Mouse (Mus musculus) kidney, embryonic 16.5 days (tissue): ENCODE results near the gene Slc17a5. TPM values are rescaled to one million over a fixed set of nuclear protein-coding genes. Genes with fewer than 3 reads are reported as not detected.

Experiments used
- ATAC-seq: fragments of 200-750 bp; cut with Nextera tagmentation; 2 replicates; pipeline ENCODE4 v1.8.0; 2017; ENCODE audit warnings: moderate TSS enrichment; ENCODE audit not compliant: low FRiP score, low TSS enrichment
- H3K27ac ChIP-seq: fragments of 300-500 bp; sonication (generic); 2 replicates; pipeline ENCODE4 v1.5.1; 2014; ENCODE audit warnings: low read length
- H3K27me3 ChIP-seq: fragments of 300-500 bp; sonication (generic); 2 replicates; pipeline ENCODE4 v1.6.1; 2014; ENCODE audit warnings: low read length, control low read depth, mixed read lengths; ENCODE audit not compliant: insufficient read depth
- H3K36me3 ChIP-seq: fragments of 300-500 bp; sonication (generic); 2 replicates; pipeline ENCODE4 v1.6.1; 2014; ENCODE audit warnings: low read length, control low read depth, mixed read lengths; ENCODE audit not compliant: insufficient read depth
- H3K4me1 ChIP-seq: fragments of 300-500 bp; sonication (generic); 2 replicates; pipeline ENCODE4 v1.6.1; 2014; ENCODE audit warnings: low read length, control low read depth, mixed read lengths; ENCODE audit not compliant: insufficient read depth
- H3K4me2 ChIP-seq: fragments of 300-500 bp; sonication (generic); replicated peaks from 2 replicates; pipeline ENCODE4 v1.6.1; 2014; ENCODE audit warnings: low read depth, low read length
- H3K4me3 ChIP-seq: fragments of 300-500 bp; sonication (generic); 2 replicates; pipeline ENCODE4 v1.5.1; 2014; ENCODE audit warnings: mild to moderate bottlenecking, low read length
- H3K9ac ChIP-seq: fragments of 300-500 bp; sonication (generic); replicated peaks from 2 replicates; pipeline ENCODE4 v1.6.1; 2014; ENCODE audit warnings: low read length
- H3K9me3 ChIP-seq: fragments of 300-500 bp; sonication (generic); 2 replicates; pipeline ENCODE4 v1.6.1; 2016; ENCODE audit warnings: low read length, control low read depth
- WGBS: fragments of 180-500 bp; shearing (Covaris S2); extraction: QIAGEN DNeasy Blood & Tissue Kit; methylation state at CpG from one replicate; pipeline ENCODE4 v1.1.7; 2014; 5-methylcytosine and 5-hydroxymethylcytosine counted together
- polyA plus RNA-seq: library from polyadenylated mRNA; unstranded; fragments of >200 nt; fragmentation: Nextera tagmentation; extraction: Ambion mirVana; gene quantifications from 2 replicates; pipeline ENCODE4 v1.2.1, GENCODE M21; 2015

Gene Slc17a5
- polyA plus RNA-seq, 1 experiment from 2014 or later = 18.9 TPM

DNA sequence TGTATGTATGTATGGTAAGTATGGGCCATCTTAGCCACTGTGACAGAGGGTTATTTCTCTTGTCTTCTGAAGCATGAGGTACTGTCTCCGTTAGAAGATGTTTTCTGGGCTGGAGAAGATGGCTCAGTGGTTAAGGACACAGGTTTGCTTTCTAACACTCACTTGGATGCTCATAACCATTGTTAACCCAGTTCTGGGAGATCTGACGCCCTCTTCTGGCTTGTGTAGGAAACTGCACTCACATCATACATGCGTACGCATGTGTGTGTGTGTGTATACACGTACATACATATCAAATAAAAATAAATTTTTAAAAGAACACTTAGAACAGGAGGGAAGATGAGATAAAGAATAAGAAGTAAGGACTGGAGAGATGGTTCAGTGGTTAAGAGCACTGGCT lies 11.4 kb downstream of the Slc17a5 start:
- no peak overlapping the region for H3K4me2 ChIP-seq
- no peak overlapping the region for H3K4me3 ChIP-seq
- H3K36me3 ChIP-seq = peaks cover 16% of the 10 kb centered on the region
- H3K9ac ChIP-seq = no peak overlapping the region
- H3K27me3 ChIP-seq = no peaks in the 10 kb centered on the region
- no peaks in the 10 kb centered on the region; the same call in 1 of the 2 replicates for H3K4me1 ChIP-seq
- 91% methylated on average over 5 of the region's 5 CpGs for WGBS
- no peaks in the 10 kb centered on the region for H3K9me3 ChIP-seq
- ATAC-seq = no peak
- no peak overlapping the region for H3K27ac ChIP-seq

DNA sequence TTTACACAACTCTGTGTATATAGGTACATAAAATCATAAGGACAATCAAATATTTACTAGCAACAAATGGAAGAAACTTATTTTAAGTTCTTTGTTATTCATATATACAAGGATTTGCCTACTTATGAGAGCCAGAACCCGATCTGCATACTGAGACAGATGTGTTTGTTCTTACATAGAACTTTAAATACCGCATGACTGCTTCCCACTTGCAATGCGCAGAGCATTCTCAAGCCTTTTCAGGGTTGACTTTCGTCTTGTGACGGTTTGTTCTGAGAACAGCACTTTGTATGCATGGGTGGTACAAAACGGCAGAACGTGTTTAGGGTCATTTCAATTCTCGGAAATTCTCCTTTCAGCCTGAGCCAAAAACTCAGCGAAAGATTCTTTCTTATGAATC lies 17.9 kb downstream of the Slc17a5 start:
- H3K36me3 ChIP-seq = peaks cover 12% of the 10 kb centered on the region
- no peak overlapping the region for H3K9ac ChIP-seq
- H3K9me3 ChIP-seq = no peaks in the 10 kb centered on the region
- no peak overlapping the region for H3K27ac ChIP-seq
- no peak overlapping the region for H3K4me3 ChIP-seq
- 94% methylated on average over 9 of the region's 9 CpGs for WGBS
- H3K4me1 ChIP-seq = no peaks in the 10 kb centered on the region
- no peak overlapping the region for H3K4me2 ChIP-seq
- H3K27me3 ChIP-seq = no peaks in the 10 kb centered on the region
- no peak for ATAC-seq

DNA sequence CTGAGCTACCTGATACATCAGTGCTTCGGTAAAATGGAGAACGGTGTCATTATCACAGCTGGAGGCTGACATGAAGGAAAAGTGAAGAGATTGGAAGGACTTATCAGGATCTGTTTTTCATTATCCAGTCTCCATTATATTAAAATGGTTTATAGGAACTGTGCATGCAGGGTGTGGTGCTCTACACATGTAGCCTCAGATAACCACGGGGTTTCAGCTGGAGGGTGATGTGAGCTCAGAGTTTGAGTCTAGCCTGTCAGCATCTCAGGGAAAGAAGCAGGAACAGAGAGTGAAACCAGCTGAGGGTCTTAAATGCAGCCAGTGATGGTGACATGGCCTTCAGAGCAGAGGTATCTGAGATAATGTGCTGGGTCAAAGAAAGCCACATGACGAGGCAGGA lies 28.4 kb downstream of the Slc17a5 start:
- no peaks in the 10 kb centered on the region for H3K36me3 ChIP-seq
- ATAC-seq = no peak
- H3K27me3 ChIP-seq = no peaks in the 10 kb centered on the region
- H3K27ac ChIP-seq = no peak overlapping the region
- H3K4me1 ChIP-seq = no peaks in the 10 kb centered on the region
- H3K9ac ChIP-seq = no peak overlapping the region
- no peak overlapping the region for H3K4me3 ChIP-seq
- WGBS = 92% methylated on average over 4 of the region's 4 CpGs
- no peak overlapping the region for H3K4me2 ChIP-seq
- H3K9me3 ChIP-seq = no peaks in the 10 kb centered on the region

DNA sequence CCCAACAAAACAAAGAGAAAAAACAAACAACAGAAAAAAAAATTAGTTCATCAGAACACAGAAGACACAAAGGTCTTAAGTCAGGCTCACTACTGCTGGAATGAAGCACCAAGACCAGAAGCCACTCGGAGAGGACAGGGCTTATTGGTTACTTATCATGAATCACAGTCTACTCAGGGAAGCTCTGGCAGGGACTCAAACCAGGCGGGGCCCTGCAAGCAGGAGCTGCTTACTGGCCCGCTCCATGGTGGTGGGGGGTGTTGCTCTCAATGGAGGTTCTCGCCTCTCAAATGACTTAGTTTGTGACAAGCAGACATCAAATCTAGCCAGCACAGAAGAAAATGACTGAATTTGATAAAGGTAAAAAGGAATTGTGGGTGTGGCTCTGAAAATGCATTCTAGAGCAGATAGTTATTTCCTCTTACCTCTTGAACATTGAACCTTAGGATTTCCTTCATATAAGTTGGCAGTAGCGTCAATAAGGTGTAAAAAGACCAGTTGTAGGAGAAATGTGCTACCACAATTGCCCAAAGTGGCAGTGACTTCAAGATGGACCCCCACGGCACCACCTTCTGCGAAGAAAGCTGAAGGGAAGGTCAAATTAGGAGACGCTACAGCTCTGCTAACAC lies 29.1 kb downstream of the Slc17a5 start:
- no peaks in the 10 kb centered on the region for H3K4me1 ChIP-seq
- H3K9me3 ChIP-seq = no peaks in the 10 kb centered on the region
- no peak overlapping the region for H3K9ac ChIP-seq
- H3K36me3 ChIP-seq = no peaks in the 10 kb centered on the region
- ATAC-seq = peak; percentile 76; the same call in 1 of the 2 replicates
- 78% methylated on average over 8 of the region's 8 CpGs for WGBS
- H3K4me2 ChIP-seq = no peak overlapping the region
- no peaks in the 10 kb centered on the region for H3K27me3 ChIP-seq
- no peak overlapping the region for H3K27ac ChIP-seq
- H3K4me3 ChIP-seq = no peak overlapping the region

DNA sequence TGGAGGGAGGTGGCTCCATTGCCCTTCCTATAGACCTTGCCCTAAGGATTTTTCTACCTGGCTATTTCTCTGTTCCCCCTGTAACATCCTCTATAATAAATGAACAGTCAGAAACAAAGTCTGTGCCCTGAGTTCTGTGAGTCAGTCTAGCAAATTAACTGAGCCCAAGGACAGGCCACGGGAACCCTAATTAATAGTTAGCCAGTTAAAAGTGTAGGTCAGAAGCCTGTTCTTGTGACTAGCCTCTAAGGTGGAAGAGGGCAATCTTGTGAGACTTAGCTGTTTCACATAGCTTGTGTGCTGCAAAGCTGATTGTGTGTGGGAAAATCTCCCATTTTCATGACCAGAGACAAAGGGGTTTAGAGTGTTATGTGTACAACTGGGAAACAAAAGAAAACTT lies 30.8 kb downstream of the Slc17a5 start:
- no peak overlapping the region for H3K9ac ChIP-seq
- WGBS = 63% methylated on average over 1 of the region's 1 CpGs
- H3K4me1 ChIP-seq = no peaks in the 10 kb centered on the region
- 0 out of 2 replicates have a peak, but pooled peaks cover 2% of the 10 kb centered on the region for H3K36me3 ChIP-seq
- H3K4me2 ChIP-seq = no peak overlapping the region
- H3K27ac ChIP-seq = no peak overlapping the region
- no peaks in the 10 kb centered on the region for H3K27me3 ChIP-seq
- peak; percentile 59 for ATAC-seq
- no peaks in the 10 kb centered on the region for H3K9me3 ChIP-seq
- H3K4me3 ChIP-seq = no peak overlapping the region

DNA sequence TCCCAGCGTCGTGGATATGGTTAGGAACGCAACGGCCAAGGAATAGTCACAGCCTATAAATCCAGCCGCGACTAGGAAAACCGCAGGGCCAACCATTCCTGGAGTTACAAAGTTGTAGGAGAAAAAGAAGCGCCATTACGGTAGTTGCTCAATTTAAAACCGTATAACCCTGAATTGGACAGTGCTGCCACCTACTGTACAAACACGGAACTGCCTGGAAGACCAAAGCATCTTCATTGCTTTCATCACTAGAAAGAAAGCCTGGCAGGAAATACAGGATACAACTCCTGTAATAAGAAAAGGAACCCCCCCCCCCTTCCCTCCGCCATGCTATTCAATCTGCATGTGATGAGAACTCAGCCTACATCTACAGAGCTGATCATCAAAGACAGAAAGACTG lies 34.9 kb downstream of the Slc17a5 start:
- no peak overlapping the region for H3K9ac ChIP-seq
- ATAC-seq = no peak
- H3K27me3 ChIP-seq = no peaks in the 10 kb centered on the region
- H3K4me2 ChIP-seq = no peak overlapping the region
- no peak overlapping the region for H3K27ac ChIP-seq
- H3K36me3 ChIP-seq = 0 out of 2 replicates have a peak, but pooled peaks cover 2% of the 10 kb centered on the region
- H3K9me3 ChIP-seq = no peaks in the 10 kb centered on the region
- H3K4me1 ChIP-seq = no peaks in the 10 kb centered on the region
- WGBS = 48% methylated on average over 12 of the region's 12 CpGs
- no peak overlapping the region for H3K4me3 ChIP-seq

DNA sequence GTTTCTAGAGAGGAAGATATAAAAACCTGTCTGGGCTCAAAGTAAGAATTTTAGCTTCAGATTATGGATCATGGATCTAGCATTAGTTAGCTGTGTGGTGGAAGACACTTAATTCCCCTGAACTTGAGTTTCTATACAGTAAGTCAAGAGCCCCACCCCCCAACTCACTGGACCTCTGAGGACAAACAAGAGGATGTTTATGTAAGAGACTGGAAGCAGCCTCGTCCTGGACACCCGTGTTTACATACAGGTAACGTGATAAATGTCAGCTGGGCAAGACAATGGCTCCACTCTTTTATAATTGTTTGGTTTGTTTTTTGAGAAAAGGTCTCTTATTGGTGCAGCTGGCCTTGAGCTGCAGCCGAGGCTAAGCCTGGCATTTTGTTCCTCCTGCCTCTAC lies 36.1 kb downstream of the Slc17a5 start:
- Histone ChIP-seq H3K9me3 (no peaks in the 10 kb centered on the region), H3K27me3 (no peaks in the 10 kb centered on the region), H3K4me2 (no peak overlapping the region), H3K9ac (no peak overlapping the region), H3K4me3 (no peak overlapping the region), H3K4me1 (no peaks in the 10 kb centered on the region), H3K36me3 (0 out of 2 replicates have a peak, but pooled peaks cover 2% of the 10 kb centered on the region), H3K27ac (no peak overlapping the region)
- no peak for ATAC-seq
- WGBS = 24% methylated on average over 4 of the region's 4 CpGs

DNA sequence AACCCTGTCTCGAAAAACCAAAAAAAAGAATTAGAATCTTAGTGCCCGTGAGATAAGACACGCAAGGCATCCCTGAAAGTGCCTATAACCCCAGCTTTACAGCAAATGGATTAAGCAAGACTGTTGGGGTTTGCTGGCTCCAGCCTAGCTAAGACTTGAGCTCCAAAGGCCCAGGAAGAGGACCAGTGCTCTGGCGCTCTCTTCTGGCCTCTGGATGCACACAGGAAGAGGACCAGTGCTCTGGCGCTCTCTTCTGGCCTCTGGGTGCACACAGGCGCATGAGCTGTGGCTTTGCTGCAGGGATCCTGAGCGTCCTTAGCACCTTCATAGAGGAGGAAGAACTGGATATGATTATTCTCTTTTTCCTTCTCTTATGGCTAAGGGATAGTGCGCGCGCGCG lies 40.1 kb downstream of the Slc17a5 start:
- Histone ChIP-seq H3K4me3 (no peak overlapping the region), H3K4me1 (no peaks in the 10 kb centered on the region), H3K27me3 (no peaks in the 10 kb centered on the region), H3K27ac (no peak overlapping the region), H3K9me3 (no peaks in the 10 kb centered on the region), H3K4me2 (no peak overlapping the region), H3K9ac (no peak overlapping the region), H3K36me3 (0 out of 2 replicates have a peak, but pooled peaks cover 2% of the 10 kb centered on the region)
- WGBS = 93% methylated on average over 12 of the region's 12 CpGs
- ATAC-seq = no peak

DNA sequence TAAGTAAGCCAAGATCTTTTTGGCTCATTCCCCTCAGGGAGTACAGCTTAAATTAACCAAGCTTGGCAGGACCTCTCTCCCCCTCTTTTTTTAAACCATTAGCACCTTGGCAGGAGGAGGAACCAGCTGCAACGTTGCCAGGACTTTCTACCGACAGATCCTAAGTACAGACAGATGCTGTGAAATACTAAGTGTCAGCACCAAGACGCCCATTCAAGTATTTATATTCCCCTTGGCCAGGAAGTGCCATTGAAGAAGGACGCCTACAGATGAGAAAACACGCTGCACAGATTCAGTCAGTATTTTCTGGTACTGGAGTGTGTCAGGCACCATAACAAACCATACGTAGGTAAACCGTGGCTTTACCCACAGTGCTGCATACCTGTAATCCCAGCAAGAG lies 40.9 kb downstream of the Slc17a5 start:
- Histone ChIP-seq H3K27me3 (no peaks in the 10 kb centered on the region), H3K4me2 (no peak overlapping the region), H3K9me3 (no peaks in the 10 kb centered on the region), H3K36me3 (no peaks in the 10 kb centered on the region), H3K9ac (no peak overlapping the region), H3K4me3 (no peak overlapping the region), H3K4me1 (no peaks in the 10 kb centered on the region), H3K27ac (no peak overlapping the region)
- WGBS = 68% methylated on average over 7 of the region's 7 CpGs
- no peak for ATAC-seq

DNA sequence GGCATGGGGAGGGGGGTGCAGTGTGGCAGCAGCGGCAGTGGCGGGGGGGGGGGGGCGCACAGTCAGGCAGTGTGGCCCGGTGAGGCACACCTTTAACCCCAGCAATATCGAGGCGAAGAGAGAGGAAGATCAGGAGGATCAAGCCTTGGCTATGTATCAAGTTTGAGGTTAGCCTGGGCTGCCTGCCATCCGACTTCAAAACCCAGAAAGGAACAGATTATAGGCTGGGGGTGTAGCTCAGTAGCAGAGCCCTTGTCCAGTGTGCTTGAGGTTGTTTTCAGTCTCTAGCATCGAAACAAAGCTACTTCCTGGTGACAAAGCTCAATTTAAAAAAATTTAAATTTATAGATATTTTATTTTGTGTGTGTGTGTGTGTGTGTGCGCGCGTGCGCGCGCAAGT lies 46.1 kb downstream of the Slc17a5 start:
- WGBS = 96% methylated on average over 14 of the region's 14 CpGs
- Histone ChIP-seq H3K4me2 (no peak overlapping the region), H3K9me3 (no peaks in the 10 kb centered on the region), H3K4me3 (no peak overlapping the region), H3K9ac (no peak overlapping the region), H3K4me1 (no peaks in the 10 kb centered on the region), H3K36me3 (no peaks in the 10 kb centered on the region), H3K27me3 (no peaks in the 10 kb centered on the region), H3K27ac (no peak overlapping the region)
- ATAC-seq = no peak
